Mouse (Mus musculus) megakaryocyte, embryonic 14.5 days (primary cell): ENCODE data around the gene Elavl2.

Experiments used
- FLI1 ChIP-seq: IDR thresholded peaks from 2 replicates; pipeline ENCODE4 v1.6.1; 2012; ENCODE audit warnings: low read length, inconsistent platforms, mixed read lengths
- GATA1 ChIP-seq: IDR thresholded peaks from 3 replicates; pipeline ENCODE4 v1.6.1; 2012; ENCODE audit warnings: mixed read lengths, low read length, inconsistent platforms, borderline replicate concordance

DNA sequence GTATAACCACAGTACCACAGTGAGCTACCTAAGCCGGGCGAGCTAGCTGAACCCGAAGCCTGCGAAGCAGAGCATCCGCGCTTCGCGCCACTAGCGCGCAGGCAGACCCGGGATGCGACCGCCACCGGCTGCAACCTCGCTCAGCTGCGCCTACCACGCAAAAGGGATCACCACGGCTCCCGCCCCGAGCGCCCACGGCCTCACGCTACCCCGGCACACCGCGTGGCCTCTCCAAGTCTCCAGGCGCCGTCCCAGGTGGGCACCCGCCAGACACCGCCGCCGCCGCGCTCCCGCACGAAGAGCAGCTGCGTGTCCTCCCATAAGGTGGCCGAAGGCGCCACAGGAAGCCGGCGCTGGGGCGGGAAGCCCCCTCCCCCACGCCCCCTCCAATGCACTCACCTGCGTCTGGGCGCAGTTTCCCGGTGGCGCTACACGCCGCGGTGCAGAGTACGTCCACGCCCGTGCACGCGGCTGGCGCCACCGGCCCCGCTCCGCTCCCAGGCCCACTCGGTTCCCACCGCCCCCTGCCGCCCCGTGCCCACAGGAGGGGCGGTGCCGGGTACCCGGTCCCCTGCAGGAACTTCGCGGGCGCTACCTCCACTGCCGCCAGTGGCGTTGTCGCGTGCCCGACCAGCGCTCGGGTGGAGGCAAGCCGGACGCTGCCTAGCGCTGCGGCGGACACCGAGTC lies 29.3 kb downstream of the Elavl2 start:
- no peak for TF ChIP-seq GATA1
- no peak for TF ChIP-seq FLI1
